Mouse (Mus musculus) midbrain, embryonic 14.5 days (tissue): ENCODE measurements at regions not wholly inside any gene's neighbourhood (a gene's known extent, or its start where the extent isn't known, plus 50 kb on each side); places are given as distances from the start of the nearest gene placed in this dataset.
"Not testable (repeated sequence)": the region's sequence is repeated elsewhere in the genome, so short reads cannot be mapped to it uniquely, and the experiment has no call there.

Experiments used
- ATAC-seq: fragments of 200-750 bp; cut with Nextera tagmentation; 2 replicates; pipeline ENCODE4 v1.8.0; 2017; ENCODE audit warnings: moderate number of reproducible peaks, moderate library complexity; ENCODE audit not compliant: low FRiP score, low TSS enrichment
- DNase-seq: peaks from one replicate; pipeline ENCODE4 v3.0.0-alpha.2; 2015
- H3K27ac ChIP-seq: fragments of 300-500 bp; sonication (generic); replicated peaks from 2 replicates; pipeline ENCODE4 v1.5.1; 2014; ENCODE audit warnings: mild to moderate bottlenecking, low read depth, low read length, moderate library complexity
- H3K27me3 ChIP-seq: fragments of 300-500 bp; sonication (generic); 2 replicates; pipeline ENCODE4 v1.6.1; 2014; ENCODE audit warnings: low read length, control low read depth, mixed read lengths; ENCODE audit not compliant: control insufficient read depth, insufficient read depth
- H3K36me3 ChIP-seq: fragments of 300-500 bp; sonication (generic); 2 replicates; pipeline ENCODE4 v1.6.1; 2014; ENCODE audit warnings: low read length, control low read depth; ENCODE audit not compliant: control insufficient read depth, insufficient read depth
- H3K4me1 ChIP-seq: fragments of 300-500 bp; sonication (generic); 2 replicates; pipeline ENCODE4 v1.6.1; 2014; ENCODE audit warnings: mild to moderate bottlenecking, antibody characterized with exemption, low read length, control low read depth; ENCODE audit not compliant: control insufficient read depth, insufficient read depth
- H3K4me2 ChIP-seq: fragments of 300-500 bp; sonication (generic); 2 replicates; pipeline ENCODE4 v1.6.1; 2014; ENCODE audit warnings: mild to moderate bottlenecking, low read length, moderate library complexity
- H3K4me3 ChIP-seq: fragments of 300-500 bp; sonication (generic); replicated peaks from 2 replicates; pipeline ENCODE4 v1.5.1; 2014; ENCODE audit warnings: low read depth, low read length
- H3K9ac ChIP-seq: fragments of 300-500 bp; sonication (generic); replicated peaks from 2 replicates; pipeline ENCODE4 v1.6.1; 2014; ENCODE audit warnings: mild to moderate bottlenecking, low read length, moderate library complexity
- H3K9me3 ChIP-seq: fragments of 300-500 bp; sonication (generic); 2 replicates; pipeline ENCODE4 v1.6.1; 2016; ENCODE audit warnings: low read length, control low read depth, mixed read lengths; ENCODE audit not compliant: control insufficient read depth
- WGBS: fragments of 180-500 bp; shearing (Covaris S2); extraction: QIAGEN DNeasy Blood & Tissue Kit; methylation state at CpG from one replicate; pipeline ENCODE4 v1.1.7; 2014; 5-methylcytosine and 5-hydroxymethylcytosine counted together

DNA sequence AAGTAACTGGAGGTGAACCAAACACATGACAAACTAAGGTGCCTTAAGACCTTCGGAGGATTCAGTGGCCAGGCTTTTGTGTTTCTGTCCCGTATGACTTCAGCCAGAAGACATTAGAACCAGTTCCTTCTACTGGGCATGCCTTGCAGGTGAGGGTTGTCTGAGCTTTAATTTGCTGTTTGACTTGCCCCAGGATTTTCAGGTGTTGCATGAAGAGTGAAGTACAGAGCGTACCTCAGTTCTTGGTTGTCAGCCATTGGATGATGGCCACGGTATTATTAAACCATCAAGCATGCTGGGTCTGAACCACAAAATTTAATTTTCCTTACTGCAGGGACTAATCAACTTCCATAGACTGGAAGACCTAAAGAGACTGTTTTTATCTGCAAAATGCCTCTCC lies 181.5 kb upstream of the Mpdz start:
- ATAC-seq (no peak), DNase-seq (no peak)
- no peak overlapping the region for H3K27ac ChIP-seq
- H3K9me3 ChIP-seq: no peaks in the 10 kb centered on the region
- no peaks in the 10 kb centered on the region for H3K27me3 ChIP-seq
- H3K36me3 ChIP-seq: no peaks in the 10 kb centered on the region
- H3K4me3 ChIP-seq: no peak overlapping the region
- H3K4me1 ChIP-seq: no peaks in the 10 kb centered on the region
- H3K9ac ChIP-seq: no peak overlapping the region
- WGBS: 95% methylated on average over 4 of the region's 4 CpGs
- H3K4me2 ChIP-seq: no peak overlapping the region

GRCm38 (mm10) chr4:81621391-81622137 lies 178.9 kb upstream of the Mpdz start:
- no peaks in the 10 kb centered on the region for H3K27me3 ChIP-seq
- H3K4me2 ChIP-seq: no peak overlapping the region
- H3K4me1 ChIP-seq: no peaks in the 10 kb centered on the region
- DNase-seq: no peak
- no peak overlapping the region for H3K9ac ChIP-seq
- H3K27ac ChIP-seq: no peak overlapping the region
- no peaks in the 10 kb centered on the region for H3K9me3 ChIP-seq
- WGBS: 95% methylated on average over 8 of the region's 8 CpGs
- no peaks in the 10 kb centered on the region for H3K36me3 ChIP-seq
- ATAC-seq: no peak
- H3K4me3 ChIP-seq: no peak overlapping the region

GRCm38 (mm10) chr4:81617191-81617590 lies 174.6 kb upstream of the Mpdz start:
- no peaks in the 10 kb centered on the region for H3K4me1 ChIP-seq

DNA sequence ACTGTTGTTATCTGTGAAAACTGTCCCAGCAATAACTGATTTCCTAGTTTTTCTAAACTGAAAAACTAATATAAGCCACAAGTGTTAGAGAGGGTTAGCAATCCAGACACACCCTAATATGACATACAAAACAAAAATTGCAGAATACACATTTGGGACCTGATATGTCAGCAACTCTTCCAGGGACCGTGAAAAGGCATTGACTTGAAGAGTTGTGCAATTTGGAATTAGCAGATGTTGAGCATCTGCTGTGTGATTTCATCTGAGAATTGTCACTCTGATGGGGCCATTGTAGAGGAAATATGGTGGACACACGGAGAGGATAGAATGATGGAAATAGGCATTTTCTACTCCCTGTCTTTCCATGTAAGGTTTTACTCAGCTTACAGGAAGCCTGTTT lies 168.6 kb upstream of the Mpdz start:
- H3K9me3 ChIP-seq: 0 out of 2 replicates have a peak, but pooled peaks cover 3% of the 10 kb centered on the region
- no peak overlapping the region for H3K4me3 ChIP-seq
- no peak overlapping the region for H3K9ac ChIP-seq
- DNase-seq (no peak), ATAC-seq (no peak)
- no peaks in the 10 kb centered on the region for H3K4me1 ChIP-seq
- no peak overlapping the region for H3K4me2 ChIP-seq
- no peak overlapping the region for H3K27ac ChIP-seq
- H3K27me3 ChIP-seq: no peaks in the 10 kb centered on the region
- WGBS: 89% methylated on average over 2 of the region's 2 CpGs
- no peaks in the 10 kb centered on the region for H3K36me3 ChIP-seq

More at GRCm38 (mm10) chr4:81617191-81617590, 174.6 kb upstream of the Mpdz start:
- no peak overlapping the region for H3K9ac ChIP-seq
- no peak overlapping the region for H3K4me3 ChIP-seq
- H3K27me3 ChIP-seq: no peaks in the 10 kb centered on the region
- H3K9me3 ChIP-seq: no peaks in the 10 kb centered on the region
- WGBS: 39% methylated on average over 5 of the region's 5 CpGs
- ATAC-seq (no peak), DNase-seq (no peak)
- no peak overlapping the region for H3K27ac ChIP-seq
- H3K36me3 ChIP-seq: no peaks in the 10 kb centered on the region
- no peak overlapping the region for H3K4me2 ChIP-seq

DNA sequence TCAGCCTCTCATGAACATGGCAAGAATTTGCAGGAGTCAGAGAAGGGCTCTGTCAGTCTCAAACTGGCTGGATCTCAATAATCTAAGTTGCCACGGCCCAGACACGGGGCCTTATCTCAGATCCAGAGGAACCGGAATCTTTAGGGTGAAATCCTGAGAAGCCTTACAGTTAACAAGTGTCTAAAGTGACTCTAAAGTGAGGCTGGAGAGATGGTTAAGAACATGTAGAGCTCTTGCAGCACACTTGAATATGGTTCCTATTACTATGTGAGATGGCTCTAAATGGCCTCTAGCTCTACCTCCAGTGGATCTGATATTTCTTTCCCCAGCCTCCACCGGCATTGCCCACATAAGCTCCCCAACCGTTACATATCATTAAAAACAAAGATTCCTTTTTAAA lies 157.8 kb upstream of the Mpdz start:
- Histone ChIP-seq H3K27me3 (no peaks in the 10 kb centered on the region), H3K9me3 (no peaks in the 10 kb centered on the region), H3K4me3 (no peak overlapping the region), H3K27ac (no peak overlapping the region), H3K4me2 (no peak overlapping the region), H3K4me1 (no peaks in the 10 kb centered on the region), H3K36me3 (no peaks in the 10 kb centered on the region), H3K9ac (no peak overlapping the region)
- WGBS: 97% methylated on average over 5 of the region's 5 CpGs
- DNase-seq (no peak), ATAC-seq (no peak)

DNA sequence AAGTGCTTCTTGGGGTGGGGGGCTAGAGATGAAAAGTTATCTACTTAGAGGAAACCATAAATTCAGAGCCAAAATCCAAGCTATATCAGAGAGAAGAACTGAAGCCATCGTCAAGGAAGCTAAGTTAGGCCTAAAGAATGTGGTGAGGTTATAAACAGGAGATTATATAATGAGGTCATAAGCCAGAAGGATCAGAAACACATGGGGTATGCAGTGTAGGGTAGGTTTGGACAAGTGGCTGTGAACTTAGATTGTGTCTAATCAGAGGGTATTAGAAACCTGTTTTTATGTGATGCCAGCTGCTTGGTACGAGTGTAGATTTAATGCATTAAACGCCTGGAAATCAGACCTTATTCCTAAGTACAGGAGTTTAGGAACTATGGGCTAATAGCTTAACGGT lies 154.8 kb upstream of the Mpdz start:
- ATAC-seq (no peak), DNase-seq (no peak)
- H3K9ac ChIP-seq: no peak overlapping the region
- no peaks in the 10 kb centered on the region for H3K36me3 ChIP-seq
- no peak overlapping the region for H3K27ac ChIP-seq
- no peak overlapping the region for H3K4me3 ChIP-seq
- H3K4me2 ChIP-seq: no peak overlapping the region
- H3K9me3 ChIP-seq: no peaks in the 10 kb centered on the region
- H3K27me3 ChIP-seq: no peaks in the 10 kb centered on the region
- H3K4me1 ChIP-seq: no peaks in the 10 kb centered on the region
- WGBS: 87% methylated on average over 4 of the region's 4 CpGs

DNA sequence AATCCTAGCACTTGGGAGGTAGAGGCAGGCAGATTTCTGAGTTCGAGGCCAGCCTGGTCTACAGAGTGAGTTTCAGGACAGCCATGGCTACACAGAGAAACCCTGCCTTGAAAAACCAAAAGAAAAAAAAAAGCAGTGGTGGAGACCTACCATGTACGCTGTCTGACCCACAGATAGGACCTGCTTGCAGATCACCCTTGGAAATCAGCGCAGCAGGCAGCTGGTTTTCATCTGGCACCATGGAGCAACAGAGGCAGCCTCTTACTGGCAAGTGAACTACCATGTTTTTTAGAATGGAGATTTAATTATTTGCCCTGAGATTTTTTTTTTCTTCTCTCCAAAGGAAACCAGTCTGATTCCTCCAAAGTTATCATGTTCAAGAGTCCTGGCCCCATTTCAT lies 150.8 kb upstream of the Mpdz start:
- 95% methylated on average over 3 of the region's 3 CpGs for WGBS
- not testable (repeated sequence) for H3K4me1 ChIP-seq, H3K4me3 ChIP-seq, H3K27me3 ChIP-seq, H3K9ac ChIP-seq, H3K27ac ChIP-seq, H3K36me3 ChIP-seq, ATAC-seq, H3K9me3 ChIP-seq, DNase-seq, H3K4me2 ChIP-seq

DNA sequence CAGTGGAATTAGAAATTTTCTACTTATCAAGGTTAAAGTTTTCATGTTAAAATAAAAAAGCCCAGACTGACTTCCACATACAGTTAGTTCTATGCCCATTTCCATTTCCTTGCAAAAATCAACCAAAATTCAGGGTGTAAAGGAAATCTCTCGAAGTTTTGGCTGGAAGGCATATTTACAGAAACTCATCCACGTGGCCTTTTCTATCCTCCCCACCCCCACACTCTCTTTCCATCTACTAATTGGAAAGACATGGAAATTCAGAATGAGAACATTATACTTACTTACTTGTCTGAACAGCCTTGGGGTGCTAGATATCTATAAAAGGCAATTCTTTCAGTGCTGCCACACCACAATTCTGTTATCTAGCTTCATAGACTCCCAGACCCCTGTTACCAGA lies 139.9 kb upstream of the Mpdz start:
- DNase-seq (no peak), ATAC-seq (no peak)
- H3K27ac ChIP-seq: no peak overlapping the region
- H3K27me3 ChIP-seq: no peaks in the 10 kb centered on the region
- no peak overlapping the region for H3K4me2 ChIP-seq
- peaks cover 12% of the 10 kb centered on the region for H3K4me1 ChIP-seq
- no peaks in the 10 kb centered on the region for H3K9me3 ChIP-seq
- H3K4me3 ChIP-seq: no peak overlapping the region
- WGBS: 61% methylated on average over 2 of the region's 2 CpGs
- no peak overlapping the region for H3K9ac ChIP-seq
- H3K36me3 ChIP-seq: no peaks in the 10 kb centered on the region

DNA sequence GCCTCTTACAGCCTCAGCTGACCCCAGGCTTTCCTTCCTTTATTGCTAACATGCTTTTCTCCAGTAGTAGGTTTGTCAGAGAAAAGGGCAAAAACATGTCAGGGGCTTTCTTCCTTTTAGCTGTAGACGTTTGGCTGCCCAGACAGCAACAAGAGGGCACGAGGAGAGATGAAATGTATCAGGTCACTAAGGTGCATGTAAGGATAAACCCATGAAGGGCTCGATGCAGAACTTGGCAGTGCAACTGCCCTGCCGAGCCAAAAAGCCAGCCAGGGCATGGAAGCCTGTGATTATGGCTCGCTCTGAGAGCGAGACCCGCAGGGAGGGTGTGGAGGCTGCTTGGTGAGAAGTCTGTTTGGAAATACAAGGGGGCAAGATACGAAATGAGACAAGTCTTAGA lies 137.9 kb upstream of the Mpdz start:
- no peak overlapping the region for H3K9ac ChIP-seq
- DNase-seq (no peak), ATAC-seq (no peak)
- no peaks in the 10 kb centered on the region for H3K9me3 ChIP-seq
- WGBS: 64% methylated on average over 8 of the region's 8 CpGs
- no peaks in the 10 kb centered on the region for H3K36me3 ChIP-seq
- no peak overlapping the region for H3K4me3 ChIP-seq
- H3K27me3 ChIP-seq: no peaks in the 10 kb centered on the region
- no peak overlapping the region for H3K27ac ChIP-seq
- no peak overlapping the region for H3K4me2 ChIP-seq
- peaks cover 12% of the 10 kb centered on the region for H3K4me1 ChIP-seq
